In the genomic region with DNA sequence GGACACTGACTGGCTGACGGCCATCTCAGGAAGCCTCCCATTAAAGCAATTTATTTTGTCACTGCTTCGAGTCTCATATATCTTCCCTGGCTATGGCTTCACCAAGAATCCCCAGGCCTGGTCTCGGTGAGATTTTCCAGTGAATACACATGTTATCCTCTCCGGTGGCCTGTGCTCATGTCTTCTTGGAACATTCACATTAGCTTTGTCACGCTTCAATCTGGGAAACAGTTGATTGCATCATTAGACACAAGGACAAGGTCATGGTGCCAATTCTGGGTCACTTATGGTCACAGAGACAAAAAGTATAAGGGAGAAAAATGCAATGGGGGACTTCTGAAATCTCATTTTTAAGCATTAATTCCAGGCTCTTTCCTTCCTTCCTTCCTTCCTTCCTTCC, we compare ENCODE assay signal across 29 mouse cellular contexts. TPM values are rescaled to one million over a fixed set of nuclear protein-coding genes. Genes with fewer than 3 reads are reported as not detected.
DNase-seq lines count a peak whose midpoint lies in the region; ATAC-seq lines count a peak whose summit lies in the region.
"Had no signal": no experiment of that assay in that cellular context is flagged by ENCODE, and none has a peak within 500 bp of the region (broad histone marks: within the 10 kb centered on the region; RNA-seq: fewer than 3 reads in every experiment).

No protein-coding gene starts in this region.

- peak; percentile 54 for ATAC-seq in liver, embryonic 16.5 days (ENCODE audit: low read depth)
- ATAC-seq in inflammation-experienced regulatory T-cells, adult 6 months = no peak
- no peak for ATAC-seq in midbrain, embryonic 15.5 days (replicated peaks)
- ATAC-seq: activated CD4-positive, CD25-positive, alpha-beta regulatory T cell, adult 4 months; forebrain, embryonic 15.5 days; hindbrain, embryonic 16.5 days had no signal

- no peak overlapping the region for H3K4me3 ChIP-seq in liver, embryonic 16.5 days (ENCODE audit: low read depth, low read length)
- no peak overlapping the region for H3K4me3 ChIP-seq in midbrain, embryonic 15.5 days
- H3K4me3 ChIP-seq: embryonic facial prominence, embryonic 10.5 days; embryonic facial prominence, embryonic 13.5 days; erythroblast, embryonic 14.5 days; forebrain, embryonic 12.5 days; forebrain, embryonic 15.5 days; heart, embryonic 12.5 days; heart, embryonic 15.5 days; hindbrain, embryonic 10.5 days; hindbrain, embryonic 13.5 days had no signal

- no peaks in the 10 kb centered on the region for H3K9me3 ChIP-seq in liver, embryonic 16.5 days (replicated peaks; ENCODE audit: control insufficient read depth, low read length)
- H3K9me3 ChIP-seq in midbrain, embryonic 15.5 days = no peaks in the 10 kb centered on the region
- H3K9me3 ChIP-seq: embryonic facial prominence, embryonic 10.5 days; embryonic facial prominence, embryonic 13.5 days; forebrain, embryonic 12.5 days; forebrain, embryonic 15.5 days; heart, embryonic 12.5 days; heart, embryonic 15.5 days; hindbrain, embryonic 10.5 days; hindbrain, embryonic 13.5 days had no signal

- no peaks in the 10 kb centered on the region; the same call in 1 of the 2 replicates for H3K4me1 ChIP-seq in liver, embryonic 16.5 days (ENCODE audit: control insufficient read depth, low read depth, low read length)
- H3K4me1 ChIP-seq in midbrain, embryonic 15.5 days = no peaks in the 10 kb centered on the region
- H3K4me1 ChIP-seq: embryonic facial prominence, embryonic 13.5 days; forebrain, embryonic 12.5 days; forebrain, embryonic 15.5 days; heart, embryonic 12.5 days; heart, embryonic 15.5 days; hindbrain, embryonic 13.5 days had no signal

- H3K36me3 ChIP-seq in liver, embryonic 16.5 days (ENCODE audit: control insufficient read depth, insufficient read depth) = no peaks in the 10 kb centered on the region
- H3K36me3 ChIP-seq in midbrain, embryonic 15.5 days (replicated peaks) = no peaks in the 10 kb centered on the region
- H3K36me3 ChIP-seq: embryonic facial prominence, embryonic 10.5 days; embryonic facial prominence, embryonic 13.5 days; forebrain, embryonic 12.5 days; forebrain, embryonic 15.5 days; heart, embryonic 12.5 days; heart, embryonic 15.5 days; hindbrain, embryonic 10.5 days; hindbrain, embryonic 13.5 days had no signal

- 42% methylated on average over 5 of the region's 5 CpGs for WGBS in liver, embryonic 16.5 days (ENCODE audit: insufficient replicate concordance)
- WGBS in midbrain, embryonic 15.5 days = 75% methylated on average over 5 of the region's 5 CpGs

- H3K27ac ChIP-seq in liver, embryonic 16.5 days (ENCODE audit: low read length) = no peak overlapping the region
- H3K27ac ChIP-seq in midbrain, embryonic 15.5 days = no peak overlapping the region
- H3K27ac ChIP-seq: embryonic facial prominence, embryonic 10.5 days; embryonic facial prominence, embryonic 13.5 days; forebrain, embryonic 12.5 days; forebrain, embryonic 15.5 days; heart, embryonic 15.5 days; hindbrain, embryonic 10.5 days; hindbrain, embryonic 13.5 days had no signal

- no peak overlapping the region for H3K4me2 ChIP-seq in liver, embryonic 16.5 days (ENCODE audit: low read depth, low read length)
- H3K4me2 ChIP-seq in midbrain, embryonic 15.5 days = no peak overlapping the region
- H3K4me2 ChIP-seq: embryonic facial prominence, embryonic 13.5 days; forebrain, embryonic 12.5 days; forebrain, embryonic 15.5 days; heart, embryonic 12.5 days; heart, embryonic 15.5 days; hindbrain, embryonic 13.5 days had no signal

- H3K27me3 ChIP-seq in liver, embryonic 16.5 days (ENCODE audit: control insufficient read depth, insufficient read depth, low read depth, low read length) = no peaks in the 10 kb centered on the region
- no peaks in the 10 kb centered on the region for H3K27me3 ChIP-seq in midbrain, embryonic 15.5 days (replicated peaks)
- H3K27me3 ChIP-seq: embryonic facial prominence, embryonic 13.5 days; forebrain, embryonic 12.5 days; forebrain, embryonic 15.5 days; heart, embryonic 12.5 days; heart, embryonic 15.5 days; hindbrain, embryonic 13.5 days had no signal

- H3K9ac ChIP-seq in liver, embryonic 16.5 days (ENCODE audit: low read depth, low read length) = no peak overlapping the region
- no peak overlapping the region for H3K9ac ChIP-seq in midbrain, embryonic 15.5 days
- H3K9ac ChIP-seq: embryonic facial prominence, embryonic 13.5 days; forebrain, embryonic 12.5 days; forebrain, embryonic 15.5 days; heart, embryonic 12.5 days; heart, embryonic 15.5 days; hindbrain, embryonic 13.5 days had no signal

- DNase-seq in adrenal gland, adult (ENCODE audit: inconsistent age in 2 of 2, low spot score in 1 of 2) = peak; percentile 43 to 87
- no peak for DNase-seq in adrenal gland, postnatal 4 days (ENCODE audit: low spot score in 2 of 2)
- no peak for DNase-seq in liver
- DNase-seq in adrenal gland, adult 8-10 months = peak; percentile 55
- peak; percentile 4 for DNase-seq in adrenal gland, postnatal 25 days
- DNase-seq: cerebellum, adult 11-12 months; cerebellum, adult 8-10 months; cerebellum, postnatal 10 days; cerebellum, postnatal 36 days; embryo, embryonic 11 days; gastrocnemius, postnatal 25 days; heart, adult 18-20 months; heart, postnatal 10 days; heart, postnatal 36 days had no signal

RNA-seq across cellular contexts. Expression of a gene that starts 36.1 kb away (rescaled TPM):
- total RNA-seq in adrenal gland, postnatal 4 days (2021) = 10 to 100 TPM; 23.9 to 26.3 TPM
- polyA plus RNA-seq in liver, embryonic 16.5 days (2015; fragmentation: Nextera tagmentation; extraction: Ambion mirVana) = 11.2 and 13.0 TPM in 2 replicates
- 10 to 100 TPM; 18.8 to 26.6 (median 26.0) TPM for total RNA-seq in adrenal gland, adult 8-10 months (2022)
- 19.3 and 21.0 TPM in 2 replicates for total RNA-seq in adrenal gland, postnatal 25 days (2021)
- 10 to 100 TPM; 75.0 to 84.6 (median 81.7) TPM for polyA plus RNA-seq in inflammation-experienced regulatory T-cells, adult 6 months (2017; shearing (Covaris generic))
- 21.5 and 22.7 TPM in 2 replicates for polyA plus RNA-seq in midbrain, embryonic 15.5 days (2015; fragmentation: Nextera tagmentation; extraction: Ambion mirVana)

RNA-seq across cellular contexts. Expression of a gene that starts 55.9 kb away (rescaled TPM):
- 10 to 100 TPM in 1 of 2 experiments, 1 to 10 TPM in 1; 2.2 to 22.2 TPM for total RNA-seq in adrenal gland, postnatal 4 days (2021)
- 4.6 and 5.9 TPM in 2 replicates for polyA plus RNA-seq in liver, embryonic 16.5 days (2015; fragmentation: Nextera tagmentation; extraction: Ambion mirVana)
- under 1 TPM in 2 of 4 experiments, not detected in 2; 0.11 to 0.12 TPM for total RNA-seq in adrenal gland, adult 8-10 months (2022)
- 0.24 TPM in 1 of 2 replicates, not detected in the other for total RNA-seq in adrenal gland, postnatal 25 days (2021)
- polyA plus RNA-seq in inflammation-experienced regulatory T-cells, adult 6 months (2017; shearing (Covaris generic)) = not detected
- polyA plus RNA-seq in midbrain, embryonic 15.5 days (2015; fragmentation: Nextera tagmentation; extraction: Ambion mirVana) = 0.15 TPM in 1 of 2 replicates, not detected in the other
- total RNA-seq: gastrocnemius, adult 8-10 months; gastrocnemius, postnatal 25 days; heart, postnatal 10 days; heart, postnatal 36 days had no signal
- polyA plus RNA-seq: activated CD4-positive, CD25-positive, alpha-beta regulatory T cell, adult 4 months; embryonic facial prominence, embryonic 13.5 days; erythroblast, embryonic 14.5 days; forebrain, embryonic 12.5 days; forebrain, embryonic 15.5 days; hindbrain, embryonic 10.5 days had no signal

RNA-seq across cellular contexts. Expression of a gene that starts 58.5 kb away (rescaled TPM):
- total RNA-seq in adrenal gland, postnatal 4 days (2021) = 10 to 100 TPM; 40.6 to 46.0 TPM
- polyA plus RNA-seq in liver, embryonic 16.5 days (2015; fragmentation: Nextera tagmentation; extraction: Ambion mirVana) = 5.3 and 5.4 TPM in 2 replicates
- total RNA-seq in adrenal gland, adult 8-10 months (2022) = 10 to 100 TPM; 49.3 to 73.8 (median 63.4) TPM
- total RNA-seq in adrenal gland, postnatal 25 days (2021) = 48.0 and 48.2 TPM in 2 replicates
- polyA plus RNA-seq in inflammation-experienced regulatory T-cells, adult 6 months (2017; shearing (Covaris generic)) = 10 to 100 TPM in 2 of 3 experiments, 1 to 10 TPM in 1; 6.3 to 11.0 (median 10.4) TPM
- 29.9 and 33.1 TPM in 2 replicates for polyA plus RNA-seq in midbrain, embryonic 15.5 days (2015; fragmentation: Nextera tagmentation; extraction: Ambion mirVana)

Comparison
In these comparisons a context has a peak if more than half of its experiments do, and no peak if none do; other contexts are left out.
1. DNase-seq: peak in adrenal gland, adult (2 of 2), adrenal gland, adult 8-10 months (single experiment) and adrenal gland, postnatal 25 days (single experiment); none in adrenal gland, postnatal 4 days (0 of 2) and liver (single experiment).